Mouse (Mus musculus): ENCODE measurements at regions not wholly inside any gene's neighbourhood (a gene's known extent, or its start where the extent isn't known, plus 50 kb on each side); places are given as distances from the start of the nearest gene placed in this dataset.

- TF ChIP-seq EP300 (IDR thresholded peaks at IDR 0.05; ENCODE audit: low read depth): no peak
- TF ChIP-seq CTCF (IDR thresholded peaks at IDR 0.05; ENCODE audit: low read depth): no peak
Measured at GRCm38 (mm10) chr9:40615891-40616290, 54.5 kb upstream of the Gm21915 start.

All from liver, embryonic 14.5 days (tissue).